Mouse (Mus musculus) CH12.LX (cell line): Measurements from ENCODE around the gene Rapgef4.

Experiments used
- CTCF ChIP-seq, 2 experiments: IDR thresholded peaks in 1 of 2; conservative IDR thresholded peaks in 1 of 2; 2 replicates each; pipeline ENCODE4 v1.5.1; 2011 to 2012; ENCODE audit warnings: low read depth in 2 of 2, low read length in 2 of 2, improper control_type of control experiment in 1 of 2, inconsistent platforms in 1 of 2, mild to moderate bottlenecking in 1 of 2, moderate library complexity in 1 of 2
- EP300 ChIP-seq: IDR thresholded peaks from 2 replicates; pipeline ENCODE4 v1.6.1; 2011; ENCODE audit warnings: low read length, improper control_type of control experiment
- IRF4 ChIP-seq: IDR thresholded peaks from 2 replicates; pipeline ENCODE4 v1.6.1; 2014; ENCODE audit warnings: low read depth, mild to moderate bottlenecking, inconsistent platforms, low read length, improper control_type of control experiment
- MXI1 ChIP-seq: IDR thresholded peaks from 2 replicates; pipeline ENCODE4 v1.6.1; 2011; ENCODE audit warnings: mild to moderate bottlenecking, low read depth, low read length, improper control_type of control experiment
- MYC ChIP-seq: IDR thresholded peaks from 2 replicates; pipeline ENCODE4 v1.6.1; 2011; ENCODE audit warnings: low read depth, mild to moderate bottlenecking, improper control_type of control experiment, low read length
- POLR2A ChIP-seq: IDR thresholded peaks from 2 replicates; pipeline ENCODE4 v1.6.1; 2011; ENCODE audit warnings: low read depth, mild to moderate bottlenecking, improper control_type of control experiment, low read length
- SIN3A ChIP-seq: IDR thresholded peaks from 2 replicates; pipeline ENCODE4 v1.6.1; 2012; ENCODE audit warnings: low read length, improper control_type of control experiment, inconsistent platforms
- TCF12 ChIP-seq: IDR thresholded peaks from 2 replicates; pipeline ENCODE4 v1.6.1; 2014; ENCODE audit warnings: low read depth, mild to moderate bottlenecking, inconsistent platforms, low read length, improper control_type of control experiment
- USF1 ChIP-seq: IDR thresholded peaks from 2 replicates; pipeline ENCODE4 v1.6.1; 2014; ENCODE audit warnings: low read depth, mild to moderate bottlenecking, inconsistent platforms, low read length, improper control_type of control experiment
- ZNF384 ChIP-seq: IDR thresholded peaks from 2 replicates; pipeline ENCODE4 v1.6.1; 2012; ENCODE audit warnings: low read depth, low read length, improper control_type of control experiment, inconsistent platforms

- no peak for TF ChIP-seq POLR2A
- no peak for TF ChIP-seq CTCF (conservative IDR thresholded peaks at IDR 0.05 in 1 of 2, IDR thresholded peaks at IDR 0.05 in 1 of 2; ENCODE audit: low read depth in 2 of 2, low read length in 2 of 2)
- TF ChIP-seq TCF12: no peak
- no peak for TF ChIP-seq ZNF384
- TF ChIP-seq SIN3A: no peak
- TF ChIP-seq MYC: no peak
- no peak for TF ChIP-seq IRF4
- no peak for TF ChIP-seq USF1
- no peak for TF ChIP-seq MXI1
- no peak for TF ChIP-seq EP300
Measured at GRCm38 (mm10) chr2:72305738-72306137, 324.7 kb downstream of the Rapgef4 start.
